Mouse (Mus musculus) cortical plate, adult 2 months (tissue): ENCODE measurements at regions not wholly inside any gene's neighbourhood (a gene's known extent, or its start where the extent isn't known, plus 50 kb on each side); places are given as distances from the start of the nearest gene placed in this dataset.

Experiments
- H3K27ac ChIP-seq: fragments of 200-500 bp; 2 replicates; pipeline ENCODE4 v1.5.1; 2012; ENCODE audit warnings: low read length, control low read depth, inconsistent platforms; ENCODE audit not compliant: insufficient read depth
- H3K4me1 ChIP-seq: fragments of 200-500 bp; 2 replicates; pipeline ENCODE4 v1.6.1; 2011; ENCODE audit warnings: low read length; ENCODE audit not compliant: control insufficient read depth, insufficient read depth
- H3K4me3 ChIP-seq: fragments of 200-500 bp; 2 replicates; pipeline ENCODE4 v1.5.1; 2011; ENCODE audit warnings: mild to moderate bottlenecking, low read length, control low read depth; ENCODE audit not compliant: insufficient read depth
- CTCF ChIP-seq: fragments of 200-500 bp; IDR thresholded peaks from 2 replicates; pipeline ENCODE4 v1.5.1; 2011; ENCODE audit warnings: mild to moderate bottlenecking, control low read depth, low read length; ENCODE audit not compliant: insufficient read depth; ENCODE audit errors: extremely low read depth
- POLR2A ChIP-seq: fragments of 200-500 bp; IDR thresholded peaks from 2 replicates; pipeline ENCODE4 v1.6.1; 2011; ENCODE audit warnings: mild to moderate bottlenecking, low read length, control low read depth; ENCODE audit not compliant: insufficient read depth; ENCODE audit errors: extremely low read depth

- no peak overlapping the region for H3K27ac ChIP-seq
Measured at GRCm38 (mm10) chr5:112133688-112134573, 118.4 kb downstream of the Cryba4 start.

GRCm38 (mm10) chr5:112136646-112137045, 115.7 kb downstream of the Cryba4 start:
- TF ChIP-seq POLR2A = no peak
- TF ChIP-seq CTCF = no peak
- Histone ChIP-seq H3K27ac (no peak overlapping the region), H3K4me1 (no peaks in the 10 kb centered on the region), H3K4me3 (no peak overlapping the region)

More at GRCm38 (mm10) chr5:112133688-112134573, 118.4 kb downstream of the Cryba4 start:
- TF ChIP-seq POLR2A = no peak
- no peak for TF ChIP-seq CTCF
- Histone ChIP-seq H3K4me1 (no peaks in the 10 kb centered on the region), H3K4me3 (no peak overlapping the region)

GRCm38 (mm10) chr5:112138246-112138645, 114.1 kb downstream of the Cryba4 start:
- no peaks in the 10 kb centered on the region for H3K4me1 ChIP-seq
- no peak overlapping the region for H3K27ac ChIP-seq
- no peak overlapping the region for H3K4me3 ChIP-seq
- TF ChIP-seq CTCF = no peak
- TF ChIP-seq POLR2A = no peak

GRCm38 (mm10) chr5:112142731-112143130, 109.6 kb downstream of the Cryba4 start:
- no peak for TF ChIP-seq POLR2A
- H3K4me3 ChIP-seq = no peak overlapping the region
- H3K27ac ChIP-seq = no peak overlapping the region
- H3K4me1 ChIP-seq = no peaks in the 10 kb centered on the region

GRCm38 (mm10) chr5:112143993-112144621, 108.2 kb downstream of the Cryba4 start:
- no peak for TF ChIP-seq CTCF
- no peak for TF ChIP-seq POLR2A
- H3K4me3 ChIP-seq = no peak overlapping the region
- H3K27ac ChIP-seq = no peak overlapping the region
- H3K4me1 ChIP-seq = no peaks in the 10 kb centered on the region

- Histone ChIP-seq H3K27ac (no peak overlapping the region), H3K4me3 (peak overlapping the region; percentile 12; the same call in 1 of the 2 replicates), H3K4me1 (no peaks in the 10 kb centered on the region)
- TF ChIP-seq POLR2A (no peak), CTCF (peak; percentile 93)
Measured at GRCm38 (mm10) chr5:112153675-112154085, 98.6 kb downstream of the Cryba4 start.

- Histone ChIP-seq H3K27ac (no peak overlapping the region), H3K4me1 (no peaks in the 10 kb centered on the region), H3K4me3 (no peak overlapping the region)
- TF ChIP-seq CTCF (no peak), POLR2A (no peak)
Measured at GRCm38 (mm10) chr5:112154650-112155049, 97.7 kb downstream of the Cryba4 start.

- Histone ChIP-seq H3K4me3 (no peak overlapping the region), H3K27ac (no peak overlapping the region), H3K4me1 (no peaks in the 10 kb centered on the region)
- TF ChIP-seq CTCF (no peak), POLR2A (no peak)
Measured at GRCm38 (mm10) chr5:112155051-112155450, 97.3 kb downstream of the Cryba4 start.

- H3K27ac ChIP-seq = no peak overlapping the region
- no peak for TF ChIP-seq POLR2A
- no peak for TF ChIP-seq CTCF
- no peak overlapping the region for H3K4me3 ChIP-seq
- H3K4me1 ChIP-seq = no peaks in the 10 kb centered on the region
Measured at GRCm38 (mm10) chr5:112156005-112156404, 96.3 kb downstream of the Cryba4 start.
